Mouse (Mus musculus): ENCODE data around the gene Vmn1r56. TPM values are rescaled to one million over a fixed set of nuclear protein-coding genes. Genes with fewer than 3 reads are reported as not detected.
"Not testable (repeated sequence)": the region's sequence is repeated elsewhere in the genome, so short reads cannot be mapped to it uniquely, and the experiment has no call there.

The Vmn1r56 gene
- total RNA-seq (2015; ENCODE audit: low replicate concordance) (not detected in 2 replicates), total RNA-seq (2017; ENCODE audit: low replicate concordance) (not detected in 2 replicates)

- not testable (repeated sequence) for ATAC-seq (replicated peaks; ENCODE audit: low FRiP score, poor library complexity, severe bottlenecking)
Measured at GRCm38 (mm10) chr7:5196647-5197046, at the start of gene Vmn1r56. Vmn1r56 (minus strand) TSS chr7:5196747.

GRCm38 (mm10) chr7:5218193-5218592 is 21.6 kb upstream of the Vmn1r56 start, which contains the start of gene Vmn1r57:
Vmn1r57 (plus strand) TSS chr7:5218493.
- ATAC-seq (replicated peaks; ENCODE audit: low FRiP score, poor library complexity, severe bottlenecking) = not testable (repeated sequence)

- not testable (repeated sequence) for ATAC-seq (replicated peaks; ENCODE audit: low FRiP score, poor library complexity, severe bottlenecking)
Measured at GRCm38 (mm10) chr7:5149570-5149969, 47.0 kb downstream of the Vmn1r56 start, which contains the start of gene Vmn1r55. Vmn1r55 (minus strand) TSS chr7:5149670.

Other genes starting within 250 kb of the Vmn1r56 start
- gene Sbk2, start 232.3 kb downstream of the Vmn1r56 start, total RNA-seq (2015; ENCODE audit: low replicate concordance) = not detected in 2 replicates
- gene Sbk2, start 232.3 kb downstream of the Vmn1r56 start, total RNA-seq (2017; ENCODE audit: low replicate concordance) = not detected in 2 replicates
- gene Sbk3, start 225.6 kb downstream of the Vmn1r56 start, total RNA-seq (2015; ENCODE audit: low replicate concordance) = not detected in 2 replicates
- not detected in 2 replicates for gene Sbk3, start 225.6 kb downstream of the Vmn1r56 start, total RNA-seq (2017; ENCODE audit: low replicate concordance)
- 1.3 TPM in 1 of 2 replicates, not detected in the other for gene Zfp579, start 200.6 kb downstream of the Vmn1r56 start, total RNA-seq (2015; ENCODE audit: low replicate concordance)
- gene Zfp579, start 200.6 kb downstream of the Vmn1r56 start, total RNA-seq (2017; ENCODE audit: low replicate concordance) = 0.84 and 1.4 TPM in 2 replicates
- 4.6 and 10.2 TPM in 2 replicates for gene Zfp524, start 182.3 kb downstream of the Vmn1r56 start, total RNA-seq (2015; ENCODE audit: low replicate concordance)
- gene Zfp524, start 182.3 kb downstream of the Vmn1r56 start, total RNA-seq (2017; ENCODE audit: low replicate concordance) = 4.6 and 7.8 TPM in 2 replicates
- 6.7 and 9.2 TPM in 2 replicates for gene Fiz1, start 182.1 kb downstream of the Vmn1r56 start, total RNA-seq (2015; ENCODE audit: low replicate concordance)
- 2.6 and 4.2 TPM in 2 replicates for gene Fiz1, start 182.1 kb downstream of the Vmn1r56 start, total RNA-seq (2017; ENCODE audit: low replicate concordance)
- gene Gm44973, start 181.3 kb downstream of the Vmn1r56 start, total RNA-seq (2015; ENCODE audit: low replicate concordance) = not detected in 2 replicates
- not detected in 2 replicates for gene Gm44973, start 181.3 kb downstream of the Vmn1r56 start, total RNA-seq (2017; ENCODE audit: low replicate concordance)
- 2.3 and 3.1 TPM in 2 replicates for gene Zfp865, start 176.4 kb downstream of the Vmn1r56 start, total RNA-seq (2015; ENCODE audit: low replicate concordance)
- 1.7 and 2.2 TPM in 2 replicates for gene Zfp865, start 176.4 kb downstream of the Vmn1r56 start, total RNA-seq (2017; ENCODE audit: low replicate concordance)
- not detected in 2 replicates for gene Ccdc106, start 176.2 kb downstream of the Vmn1r56 start, total RNA-seq (2015; ENCODE audit: low replicate concordance)
- gene Ccdc106, start 176.2 kb downstream of the Vmn1r56 start, total RNA-seq (2017; ENCODE audit: low replicate concordance) = not detected in 2 replicates
- gene 4632433K11Rik, start 162.6 kb downstream of the Vmn1r56 start, total RNA-seq (2015; ENCODE audit: low replicate concordance) = not detected in 2 replicates
- gene 4632433K11Rik, start 162.6 kb downstream of the Vmn1r56 start, total RNA-seq (2017; ENCODE audit: low replicate concordance) = 0.60 TPM in 1 of 2 replicates, not detected in the other
- not detected in 2 replicates for gene Zfp784, start 158.3 kb downstream of the Vmn1r56 start, total RNA-seq (2015; ENCODE audit: low replicate concordance)
- 0.84 TPM in 1 of 2 replicates, not detected in the other for gene Zfp784, start 158.3 kb downstream of the Vmn1r56 start, total RNA-seq (2017; ENCODE audit: low replicate concordance)
- gene Zfp580, start 145.2 kb downstream of the Vmn1r56 start, total RNA-seq (2015; ENCODE audit: low replicate concordance) = not detected in 2 replicates
- gene Zfp580, start 145.2 kb downstream of the Vmn1r56 start, total RNA-seq (2017; ENCODE audit: low replicate concordance) = 0.26 TPM in 1 of 2 replicates, not detected in the other
- gene U2af2, start 134.6 kb downstream of the Vmn1r56 start, total RNA-seq (2015; ENCODE audit: low replicate concordance) = 42.3 and 45.8 TPM in 2 replicates
- 48.8 and 56.9 TPM in 2 replicates for gene U2af2, start 134.6 kb downstream of the Vmn1r56 start, total RNA-seq (2017; ENCODE audit: low replicate concordance)
- gene Epn1, start 116.5 kb downstream of the Vmn1r56 start, total RNA-seq (2015; ENCODE audit: low replicate concordance) = 42.2 and 42.5 TPM in 2 replicates
- gene Epn1, start 116.5 kb downstream of the Vmn1r56 start, total RNA-seq (2017; ENCODE audit: low replicate concordance) = 51.2 and 86.8 TPM in 2 replicates
- gene Rfpl4, start 79.8 kb downstream of the Vmn1r56 start, total RNA-seq (2015; ENCODE audit: low replicate concordance) = not detected in 2 replicates
- gene Rfpl4, start 79.8 kb downstream of the Vmn1r56 start, total RNA-seq (2017; ENCODE audit: low replicate concordance) = not detected in 2 replicates
- gene Rasl2-9, start 70.8 kb downstream of the Vmn1r56 start, total RNA-seq (2015; ENCODE audit: low replicate concordance) = not detected in 2 replicates
- not detected in 2 replicates for gene Rasl2-9, start 70.8 kb downstream of the Vmn1r56 start, total RNA-seq (2017; ENCODE audit: low replicate concordance)
- gene Vmn1r55, start 47.1 kb downstream of the Vmn1r56 start, total RNA-seq (2015; ENCODE audit: low replicate concordance) = not detected in 2 replicates
- gene Vmn1r55, start 47.1 kb downstream of the Vmn1r56 start, total RNA-seq (2017; ENCODE audit: low replicate concordance) = not detected in 2 replicates
- gene Vmn1r57, start 21.7 kb upstream of the Vmn1r56 start, total RNA-seq (2015; ENCODE audit: low replicate concordance) = not detected in 2 replicates
- gene Vmn1r57, start 21.7 kb upstream of the Vmn1r56 start, total RNA-seq (2017; ENCODE audit: low replicate concordance) = not detected in 2 replicates
- gene Gm5065, start 153.8 kb upstream of the Vmn1r56 start, total RNA-seq (2015; ENCODE audit: low replicate concordance) = not detected in 2 replicates
- not detected in 2 replicates for gene Gm5065, start 153.8 kb upstream of the Vmn1r56 start, total RNA-seq (2017; ENCODE audit: low replicate concordance)
- not detected in 2 replicates for gene Nlrp2, start 154.3 kb upstream of the Vmn1r56 start, total RNA-seq (2015; ENCODE audit: low replicate concordance)
- not detected in 2 replicates for gene Nlrp2, start 154.3 kb upstream of the Vmn1r56 start, total RNA-seq (2017; ENCODE audit: low replicate concordance)
- not detected in 2 replicates for gene Vmn1r58, start 216.6 kb upstream of the Vmn1r56 start, total RNA-seq (2015; ENCODE audit: low replicate concordance)
- gene Vmn1r58, start 216.6 kb upstream of the Vmn1r56 start, total RNA-seq (2017; ENCODE audit: low replicate concordance) = not detected in 2 replicates